Mouse (Mus musculus) adrenal gland, postnatal 10 days (tissue): ENCODE data around the gene L1td1. TPM values are rescaled to one million over a fixed set of nuclear protein-coding genes. Genes with fewer than 3 reads are reported as not detected.
A peak's percentile ranks its signal among the peaks of the same experiment; 100 is the strongest.
"Not testable (repeated sequence)": the region's sequence is repeated elsewhere in the genome, so short reads cannot be mapped to it uniquely, and the experiment has no call there.

ENCODE experiments used
- DNase-seq: peaks from one replicate; pipeline ENCODE4 v3.0.0; 2021; ENCODE audit warnings: mixed read lengths
- long read RNA-seq, 2 experiments: library from polyadenylated mRNA; stranded (forward); transcript quantifications; one replicate each; pipeline ENCODE4 v2.0.0; 2021
- total RNA-seq, 2 experiments: library from RNA; stranded (reverse); gene quantifications; 2 replicates each; pipeline ENCODE4 v1.2.3; 2021

The L1td1 gene
- not detected for total RNA-seq
- long read RNA-seq, experiment 1, result 0 reads
- long read RNA-seq, experiment 2, result 0 reads

- DNase-seq, result peak; percentile 5
These were observed at the start of gene L1td1 for GRCm38 (mm10) chr4:98726590-98727237. L1td1 (plus strand) TSS chr4:98726734.

DNA sequence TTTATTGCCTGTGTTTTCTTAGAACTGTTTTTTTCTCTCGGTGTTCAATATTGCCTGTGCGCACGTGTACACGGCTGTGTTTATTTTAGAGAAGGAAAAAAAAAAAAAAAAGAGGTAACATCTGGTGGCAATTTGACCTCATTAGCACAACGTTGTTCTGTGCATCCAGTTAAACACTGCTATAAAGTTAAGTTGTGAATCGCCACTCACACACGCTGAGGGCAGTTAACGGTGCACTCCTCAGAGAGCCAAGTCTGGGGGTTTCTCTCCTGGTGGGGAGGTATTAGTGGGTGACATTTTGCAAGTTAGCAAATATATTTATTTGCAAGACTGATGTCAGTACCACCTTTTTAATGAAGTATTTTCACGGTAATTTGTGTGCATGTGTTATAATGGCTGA lies 49.0 kb upstream of the L1td1 start:
- DNase-seq, result no peak

DNA sequence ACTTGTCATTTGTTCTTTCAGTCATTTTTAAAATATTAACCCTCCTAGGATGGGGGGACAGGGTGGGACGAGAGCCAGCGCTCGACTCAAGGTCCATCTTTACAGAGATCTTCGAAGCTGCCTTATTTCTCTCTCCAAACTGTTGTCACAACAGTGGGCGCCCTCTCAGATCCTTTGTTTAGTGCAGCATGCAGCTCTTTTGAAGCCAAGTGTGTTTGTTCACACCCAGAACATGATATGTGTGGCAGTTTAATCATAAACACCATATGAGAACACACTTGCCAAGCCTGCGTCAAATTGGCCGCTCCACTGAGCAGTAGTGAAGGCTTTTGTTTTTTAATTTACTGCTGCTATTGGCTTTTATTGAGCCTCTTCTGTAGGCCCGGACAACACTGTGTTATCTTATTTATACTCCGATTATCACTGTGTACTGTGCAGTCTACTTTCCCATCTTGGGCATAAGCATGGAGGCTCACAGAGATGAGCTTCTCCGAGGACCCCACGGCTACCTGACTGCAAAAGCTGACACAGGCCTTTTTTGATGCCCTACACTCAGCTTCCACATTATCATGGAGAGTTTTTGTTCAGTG lies 39.8 kb upstream of the L1td1 start:
- no peak for DNase-seq

GRCm38 (mm10) chr4:98688116-98688515 lies 38.4 kb upstream of the L1td1 start:
- no peak for DNase-seq

GRCm38 (mm10) chr4:98688520-98688919 lies 38.0 kb upstream of the L1td1 start:
- no peak for DNase-seq

DNA sequence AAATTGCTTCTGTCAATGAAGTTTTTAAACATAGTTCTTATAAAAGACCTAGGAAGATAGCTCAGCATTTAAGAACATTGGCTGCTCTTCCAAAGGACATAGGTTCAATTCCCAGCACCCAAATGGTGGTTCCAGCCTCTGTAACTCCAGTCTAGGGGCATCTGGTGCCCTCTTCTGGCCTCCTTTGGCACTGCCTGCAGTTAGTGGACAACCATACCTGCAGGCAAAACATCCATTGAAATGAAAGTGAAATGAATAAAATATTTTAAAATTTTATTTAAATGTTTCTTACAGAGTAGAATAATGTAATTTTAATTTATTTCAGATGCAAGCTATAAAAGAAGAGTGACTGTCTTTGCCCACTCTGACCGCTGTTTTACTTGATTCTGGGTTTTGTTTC lies 36.5 kb upstream of the L1td1 start:
- no peak for DNase-seq

- DNase-seq, result peak; percentile 7
These were observed 32.9 kb upstream of the L1td1 start for GRCm38 (mm10) chr4:98693465-98694185.

DNA sequence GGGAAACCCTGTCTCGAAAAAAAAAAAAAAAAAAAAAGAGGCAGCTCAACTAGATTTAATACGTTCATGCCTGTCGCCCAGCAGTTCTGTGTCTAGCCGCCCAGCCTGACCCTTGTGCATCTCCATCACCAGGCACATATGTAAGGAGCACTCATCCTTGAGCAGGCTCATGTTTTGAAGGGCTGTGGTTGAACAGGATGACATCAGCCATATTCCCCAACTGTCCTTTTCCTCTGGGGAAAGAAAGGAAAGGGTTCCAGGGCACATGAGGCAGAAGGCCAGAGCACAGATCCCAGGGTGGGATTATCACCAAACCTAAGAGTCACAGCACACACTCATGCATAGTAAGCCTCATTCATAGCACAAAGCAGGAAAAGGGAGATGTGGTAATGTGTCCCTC lies 28.6 kb upstream of the L1td1 start:
- DNase-seq, result no peak

GRCm38 (mm10) chr4:98698921-98699320 lies 27.6 kb upstream of the L1td1 start:
- no peak for DNase-seq

DNA sequence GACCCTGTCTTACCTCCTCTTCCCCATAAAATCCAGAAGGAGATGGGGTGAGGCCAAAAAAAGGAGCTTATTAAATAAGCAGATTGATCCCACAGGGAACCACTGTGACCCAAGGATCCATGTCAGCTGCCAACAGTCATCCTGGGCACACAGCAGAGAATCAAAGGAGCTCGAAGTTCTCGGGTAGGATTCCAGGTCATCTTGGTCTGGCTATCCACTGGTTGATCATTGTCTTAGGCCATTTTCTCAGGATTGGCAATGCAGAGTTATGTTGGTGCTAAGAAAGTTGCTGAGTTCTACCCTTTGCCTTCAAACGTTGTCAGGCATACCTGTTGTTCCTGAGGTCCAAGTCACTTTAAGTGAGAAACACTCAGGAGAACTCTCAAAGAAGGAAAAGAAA lies 26.4 kb upstream of the L1td1 start:
- DNase-seq, result peak; percentile 12

DNA sequence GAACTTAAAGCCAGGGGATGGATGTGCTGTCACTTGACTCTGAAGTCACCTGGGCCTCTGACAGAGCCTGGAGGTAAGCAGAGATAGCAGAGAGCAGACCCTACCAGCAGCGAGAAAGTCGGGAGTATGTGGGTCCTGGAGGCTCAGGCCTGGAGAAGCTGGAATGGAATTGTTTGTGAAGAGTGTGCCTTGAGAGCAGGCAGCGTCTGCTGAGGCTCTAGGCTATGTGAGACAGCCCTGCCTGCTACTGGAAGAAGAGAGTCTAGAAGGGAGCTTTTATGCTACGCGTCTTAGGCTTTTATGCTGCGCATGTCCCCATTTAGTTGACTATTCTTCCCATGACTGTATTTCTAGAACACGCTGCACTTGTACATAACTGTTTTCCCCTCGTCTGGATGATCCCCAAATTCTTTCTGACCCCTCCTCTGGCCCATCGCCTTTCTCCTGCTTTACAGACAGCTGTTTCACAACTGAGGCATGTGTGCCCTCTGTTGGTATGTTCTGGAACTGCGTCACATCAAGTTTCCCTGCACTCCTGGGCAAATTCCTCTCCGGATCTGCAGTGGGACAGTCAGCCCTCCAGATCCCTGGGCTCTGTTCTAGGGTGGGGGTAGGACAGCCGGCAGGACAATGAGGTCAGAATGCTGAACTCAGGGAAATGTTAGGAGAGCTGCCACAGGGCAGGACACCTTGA lies 24.2 kb upstream of the L1td1 start:
- DNase-seq, result peak; percentile 82

- DNase-seq, result no peak
These were observed 15.6 kb upstream of the L1td1 start for GRCm38 (mm10) chr4:98710891-98711290.

DNA sequence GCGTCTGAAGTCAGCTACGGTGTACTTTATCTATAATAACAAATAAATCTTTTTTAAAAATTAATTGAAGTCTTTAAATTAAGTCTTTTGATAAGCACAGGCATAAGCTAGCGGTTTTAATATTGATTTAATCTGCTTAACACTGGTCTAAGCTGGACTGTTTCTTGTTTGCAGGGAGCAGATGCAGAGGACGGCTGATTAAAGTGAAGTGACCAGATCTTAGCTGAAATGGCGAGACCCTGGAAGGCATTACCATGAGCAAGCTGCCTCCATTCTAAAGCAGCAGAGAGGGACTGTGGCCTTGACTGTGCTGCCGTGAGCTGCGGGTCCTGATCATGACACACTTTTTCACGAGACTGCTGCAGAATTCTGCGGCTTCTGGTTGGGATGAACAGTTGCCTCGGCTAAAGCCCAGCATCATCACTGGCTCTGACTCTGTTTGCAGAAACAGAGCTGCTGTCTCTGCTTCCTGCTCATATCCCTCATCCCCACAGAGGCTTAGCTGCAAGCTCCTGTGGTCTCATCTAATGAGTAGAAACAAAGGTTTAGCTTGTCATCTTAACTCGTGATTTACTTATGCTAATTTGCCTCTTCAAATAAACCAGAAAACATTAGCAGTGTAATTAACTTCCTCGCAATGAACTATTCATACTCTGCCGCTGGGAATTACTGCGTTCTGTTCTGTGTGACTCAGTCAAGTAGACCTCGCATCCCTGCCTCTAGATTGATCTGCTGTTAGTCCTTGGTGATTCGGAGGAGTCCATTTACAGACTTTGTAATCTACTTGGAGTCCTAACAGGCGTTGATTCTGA lies 8.6 kb upstream of the L1td1 start:
- DNase-seq, result no peak

DNA sequence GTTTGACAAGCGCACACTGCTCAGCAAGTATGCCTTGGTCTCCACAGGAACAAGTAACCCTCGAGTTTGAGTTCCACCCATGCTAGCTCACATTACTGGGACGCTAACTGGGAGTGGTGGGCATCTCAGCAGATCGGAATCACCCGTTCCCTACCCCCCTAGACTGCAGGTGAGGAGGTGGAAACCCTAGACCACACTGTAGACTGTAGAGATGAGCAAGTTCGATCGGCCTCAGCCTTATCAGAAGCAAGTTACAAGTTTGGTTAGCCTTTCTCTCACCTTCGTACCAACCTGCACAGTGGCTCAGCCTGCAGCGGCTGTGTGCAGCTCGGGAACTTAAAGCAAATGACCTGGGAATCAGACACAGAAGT lies 8.0 kb upstream of the L1td1 start:
- no peak for DNase-seq

DNA sequence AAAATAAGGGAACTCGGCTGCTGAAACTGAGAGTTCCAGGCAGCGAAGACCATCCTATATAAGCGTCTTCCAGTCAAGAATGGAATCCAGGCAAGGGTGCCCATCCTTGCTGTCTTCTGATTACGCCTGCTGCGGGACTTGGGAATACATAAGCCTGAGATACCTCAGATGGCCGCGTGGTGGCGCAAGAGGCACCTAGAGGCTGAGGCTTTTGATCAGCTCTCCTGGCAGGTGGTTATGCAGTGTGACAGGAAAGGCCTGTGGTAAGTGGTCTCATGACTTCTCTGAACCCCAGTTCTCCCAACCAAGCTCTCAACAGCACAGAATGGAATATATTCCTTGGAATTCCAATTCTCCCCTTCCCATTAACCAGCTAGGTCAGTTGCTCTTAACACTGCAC lies 4.1 kb upstream of the L1td1 start:
- peak; percentile 78 for DNase-seq

- DNase-seq, result not testable (repeated sequence)
These were observed 1.9 kb upstream of the L1td1 start for GRCm38 (mm10) chr4:98724682-98725081.

DNA sequence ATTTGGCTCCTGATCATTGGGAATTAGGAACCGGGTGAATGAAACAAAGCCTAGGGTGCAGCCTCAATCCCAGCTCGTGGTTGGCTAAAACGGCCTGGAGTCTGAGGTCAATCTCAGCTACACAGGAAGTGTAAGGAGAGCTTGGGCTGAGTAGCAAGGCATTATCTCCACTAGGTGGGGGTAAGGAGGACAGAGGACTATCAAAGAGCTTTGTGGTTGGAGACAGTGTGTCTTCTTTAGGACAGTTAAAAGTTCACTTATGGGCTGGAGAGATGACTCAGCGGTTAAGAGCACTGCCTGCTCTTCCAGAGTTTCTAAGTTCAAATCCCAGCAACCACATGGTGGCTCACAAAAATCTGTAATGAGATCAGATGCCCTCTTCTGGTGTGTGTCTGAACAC lies 1.1 kb upstream of the L1td1 start:
- no peak for DNase-seq

DNA sequence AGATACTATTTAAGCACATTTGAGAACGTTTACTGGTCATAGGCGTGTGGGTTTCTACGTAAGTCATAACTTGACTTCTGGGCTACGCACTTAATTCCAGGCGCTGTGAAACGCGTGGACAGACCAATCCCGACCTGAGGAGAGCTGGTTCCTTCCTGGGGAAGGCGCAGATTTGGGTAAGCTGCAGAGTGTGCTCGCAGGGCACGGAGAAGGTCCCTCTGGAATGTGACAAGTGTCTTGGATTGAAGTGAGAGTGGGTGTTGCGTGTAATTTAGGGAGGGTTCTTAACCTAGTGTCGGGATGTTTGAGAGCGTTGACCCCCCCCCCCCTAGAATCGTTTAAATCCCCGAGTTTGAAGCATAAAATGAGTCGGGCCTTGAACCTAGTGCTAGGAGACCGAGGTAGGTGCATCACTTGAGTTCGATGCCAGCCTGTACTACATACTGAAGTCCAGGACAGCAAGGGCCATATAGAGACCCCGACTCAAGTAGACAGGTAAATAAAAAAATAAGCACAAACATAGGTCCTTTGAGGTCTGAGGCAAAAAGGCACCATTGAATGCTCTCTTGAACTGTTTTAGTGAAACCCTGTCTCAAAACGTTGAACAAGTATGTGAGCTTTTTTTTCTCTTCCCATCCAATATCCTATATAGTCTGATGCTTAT lies 893 bp downstream of the L1td1 start:
- DNase-seq, result no peak

- DNase-seq, result no peak
These were observed 1.4 kb downstream of the L1td1 start for GRCm38 (mm10) chr4:98727959-98728347.

DNA sequence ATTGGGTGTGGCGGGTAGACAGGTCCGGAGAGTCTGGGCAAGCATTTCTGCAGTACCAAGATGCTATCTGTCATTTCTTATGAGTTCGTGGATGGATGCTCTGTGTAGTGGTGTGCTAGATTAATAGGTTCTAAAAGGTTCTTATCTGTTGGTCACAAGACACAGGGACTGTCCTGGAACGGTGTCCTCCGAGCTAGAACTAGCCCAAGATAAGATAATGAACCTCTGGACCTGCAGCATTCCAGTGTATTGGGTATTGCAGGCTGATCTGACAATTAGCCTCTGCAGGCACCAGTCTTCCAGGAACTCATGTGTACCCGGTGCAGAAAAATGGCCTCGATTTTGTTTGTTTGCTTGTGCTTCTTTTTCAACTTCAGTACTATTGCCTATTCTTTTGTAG lies 2.2 kb downstream of the L1td1 start:
- no peak for DNase-seq

DNA sequence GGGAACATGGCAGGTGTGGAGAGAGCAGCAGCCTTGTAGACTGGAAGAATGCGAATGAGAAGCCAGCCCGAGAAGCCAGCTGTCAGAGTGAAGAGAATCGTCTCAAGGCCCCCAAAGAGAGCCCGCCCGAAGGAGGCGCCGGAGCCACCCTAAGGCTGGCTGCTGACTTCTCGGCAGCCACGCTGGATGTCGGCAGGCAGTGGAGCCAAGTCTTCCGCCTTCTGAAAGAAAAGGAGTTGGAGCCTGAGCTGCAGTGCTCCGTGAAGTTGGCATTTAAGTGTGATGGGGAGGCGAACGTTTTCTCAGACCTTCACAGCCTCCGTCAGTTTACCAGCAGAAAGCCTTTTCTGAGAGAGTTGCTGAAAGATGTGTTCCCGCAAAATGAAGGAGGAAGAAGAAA lies 7.1 kb downstream of the L1td1 start:
- DNase-seq, result no peak

- DNase-seq, result no peak
These were observed 13.2 kb downstream of the L1td1 start for GRCm38 (mm10) chr4:98739753-98740152.
